Mouse (Mus musculus) G1E (cell line): ENCODE measurements at regions not wholly inside any gene's neighbourhood (a gene's known extent, or its start where the extent isn't known, plus 50 kb on each side); places are given as distances from the start of the nearest gene placed in this dataset.

Experiments
- CTCF ChIP-seq: IDR thresholded peaks from 2 replicates; pipeline ENCODE4 v1.5.1; 2012; ENCODE audit warnings: low read depth, low read length, inconsistent platforms, mixed read lengths
- GATA1 ChIP-seq: IDR thresholded peaks from 2 replicates; pipeline ENCODE4 v1.6.1; 2012; ENCODE audit warnings: borderline replicate concordance, low read length, inconsistent platforms, mixed read lengths
- TAL1 ChIP-seq: conservative IDR thresholded peaks from 2 replicates; pipeline ENCODE4 v1.6.1; 2012; ENCODE audit warnings: low read depth, low read length, inconsistent platforms, mixed read lengths

GRCm38 (mm10) chr5:15883004-15883403, 51.5 kb upstream of the Cacna2d1 start:
- TF ChIP-seq CTCF: no peak
- no peak for TF ChIP-seq GATA1
- TF ChIP-seq TAL1: no peak
